Mouse (Mus musculus): ENCODE measurements around the gene Ttc1. TPM values are rescaled to one million over a fixed set of nuclear protein-coding genes. Genes with fewer than 3 reads are reported as not detected.

The Ttc1 gene
- total RNA-seq (2021): 10 to 100 TPM; 49.1 to 53.0 TPM
- long read RNA-seq, transcript Ttc1-201 (8 exons, 1,438 nt): major isoform, 63 of 64 reads
- long read RNA-seq, partial matches to known transcripts: 1 of 64 reads
- long read RNA-seq, other reads (novel, unspliced or antisense): 0 of 64 reads

DNA sequence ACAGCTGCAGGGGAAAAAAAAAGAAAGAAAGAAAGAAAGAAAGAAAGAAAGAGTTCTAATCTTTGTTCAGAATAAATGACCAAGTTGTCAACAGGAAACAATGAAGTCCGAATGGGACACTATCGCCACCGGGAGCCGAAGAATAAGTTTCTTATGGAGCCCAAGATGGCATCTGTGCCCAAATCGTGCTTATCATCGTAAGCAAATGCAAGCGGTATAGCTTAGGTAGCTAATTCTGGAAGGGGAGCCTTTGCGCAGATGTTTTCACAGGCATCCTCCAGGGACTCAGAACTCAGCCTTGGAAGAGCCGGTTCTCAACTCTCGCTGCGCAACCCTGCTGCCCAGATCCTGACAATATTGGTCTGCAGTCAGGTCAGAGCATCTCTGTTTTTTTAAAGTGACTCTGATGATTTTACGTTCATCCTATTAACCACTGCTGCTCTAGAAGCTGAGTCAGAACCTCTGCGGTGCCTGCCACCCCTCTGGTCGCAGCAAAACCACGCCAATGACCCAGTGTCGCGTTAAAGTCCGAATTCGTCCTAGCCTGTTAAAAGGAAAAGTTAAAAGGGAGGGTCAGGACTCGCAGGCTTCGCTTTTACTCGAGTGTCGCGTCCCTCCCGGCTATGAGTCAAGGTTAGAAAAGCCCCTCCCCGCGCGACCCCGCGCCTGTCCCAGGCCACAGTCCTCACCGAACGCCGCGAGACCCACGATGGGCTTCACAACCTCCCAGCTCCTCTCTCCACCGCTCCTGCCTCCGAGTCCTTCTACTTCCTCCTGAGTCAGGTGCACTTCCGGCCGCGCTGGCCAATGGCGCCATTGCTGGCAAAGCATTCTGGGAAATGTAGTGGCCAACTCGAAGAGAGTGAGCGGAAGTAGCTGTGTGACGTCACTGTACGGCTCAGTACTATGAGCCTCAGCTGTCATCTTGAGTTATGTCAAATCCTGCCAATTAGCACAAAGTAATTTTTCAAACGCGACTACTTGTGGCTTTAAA lies at the start of gene Ttc1:
Gene Ttc1 (minus strand): TSS at position 776 of the 994 bp plus-strand sequence.
- peak; percentile 97 for DNase-seq (ENCODE audit: low spot score in 2 of 2)

DNA sequence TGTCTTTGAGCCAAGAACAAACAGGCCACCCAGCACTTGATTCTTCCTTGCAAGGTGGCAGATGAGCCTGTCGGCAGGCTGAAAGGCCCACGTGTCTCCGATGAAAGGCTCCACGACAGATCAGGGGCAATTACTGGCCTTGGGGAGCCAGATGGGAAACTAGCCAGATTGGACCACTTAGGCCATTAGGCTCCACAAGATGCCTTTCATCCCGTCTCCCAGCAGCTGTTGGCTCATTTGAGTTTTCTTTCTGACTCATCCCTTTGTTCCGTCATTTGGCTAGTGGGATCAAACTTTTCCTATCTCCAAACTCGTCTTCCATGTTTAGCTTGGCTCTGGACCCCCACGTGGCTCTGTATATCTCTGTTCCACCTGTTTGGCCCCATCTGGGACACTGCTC lies 48.2 kb upstream of the Ttc1 start:
- peak in 1 of 2 experiments; percentile 16 for DNase-seq (ENCODE audit: low spot score in 2 of 2)

DNA sequence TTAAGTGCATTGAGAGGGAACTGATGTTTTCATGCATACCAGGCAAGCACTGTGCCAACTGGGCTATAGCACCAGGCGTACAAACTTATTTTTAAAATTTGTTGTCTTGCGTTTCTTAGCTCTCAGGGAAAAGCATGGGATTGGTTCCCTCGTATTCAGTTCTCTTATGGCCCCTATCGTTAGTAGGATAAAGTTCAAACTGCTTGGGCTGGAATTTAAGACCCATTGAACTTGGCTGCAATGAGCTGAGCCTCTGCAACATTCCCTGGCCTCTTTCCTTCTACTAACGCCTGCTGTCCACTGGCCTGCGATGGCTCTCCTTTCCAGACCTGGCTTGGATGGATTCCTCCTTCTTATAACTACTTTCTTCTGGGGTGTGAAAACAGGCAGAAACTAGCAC lies 42.6 kb upstream of the Ttc1 start:
- no peak for DNase-seq (ENCODE audit: low spot score in 2 of 2)

DNA sequence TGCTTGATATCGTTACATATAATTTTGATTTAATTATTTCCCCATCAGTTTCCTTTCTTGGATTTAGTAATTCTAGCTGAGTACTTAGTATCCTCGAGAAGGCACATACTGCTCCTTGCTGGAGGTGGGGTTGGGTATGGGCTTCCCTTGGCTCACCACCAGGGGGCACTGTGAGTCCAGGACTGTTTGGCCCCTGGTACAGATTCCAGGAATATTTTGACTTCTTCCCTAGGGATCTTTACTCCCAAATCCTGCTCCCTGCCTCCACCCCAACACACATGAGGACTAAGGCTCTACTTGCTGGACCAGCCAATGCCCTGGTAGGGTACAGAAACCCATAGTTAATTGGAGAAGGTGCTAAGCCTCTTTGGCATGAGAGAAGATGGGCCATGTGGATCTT lies 36.0 kb upstream of the Ttc1 start:
- DNase-seq (ENCODE audit: low spot score in 2 of 2): peak; percentile 78 to 84

GRCm38 (mm10) chr11:43783106-43783505 lies 35.3 kb upstream of the Ttc1 start:
- no peak for DNase-seq (ENCODE audit: low spot score in 2 of 2)

- no peak for DNase-seq (ENCODE audit: low spot score in 2 of 2)
Observed at GRCm38 (mm10) chr11:43779551-43779950, 31.7 kb upstream of the Ttc1 start.

GRCm38 (mm10) chr11:43776324-43776694 lies 28.5 kb upstream of the Ttc1 start:
- no peak for DNase-seq (ENCODE audit: low spot score in 2 of 2)

DNA sequence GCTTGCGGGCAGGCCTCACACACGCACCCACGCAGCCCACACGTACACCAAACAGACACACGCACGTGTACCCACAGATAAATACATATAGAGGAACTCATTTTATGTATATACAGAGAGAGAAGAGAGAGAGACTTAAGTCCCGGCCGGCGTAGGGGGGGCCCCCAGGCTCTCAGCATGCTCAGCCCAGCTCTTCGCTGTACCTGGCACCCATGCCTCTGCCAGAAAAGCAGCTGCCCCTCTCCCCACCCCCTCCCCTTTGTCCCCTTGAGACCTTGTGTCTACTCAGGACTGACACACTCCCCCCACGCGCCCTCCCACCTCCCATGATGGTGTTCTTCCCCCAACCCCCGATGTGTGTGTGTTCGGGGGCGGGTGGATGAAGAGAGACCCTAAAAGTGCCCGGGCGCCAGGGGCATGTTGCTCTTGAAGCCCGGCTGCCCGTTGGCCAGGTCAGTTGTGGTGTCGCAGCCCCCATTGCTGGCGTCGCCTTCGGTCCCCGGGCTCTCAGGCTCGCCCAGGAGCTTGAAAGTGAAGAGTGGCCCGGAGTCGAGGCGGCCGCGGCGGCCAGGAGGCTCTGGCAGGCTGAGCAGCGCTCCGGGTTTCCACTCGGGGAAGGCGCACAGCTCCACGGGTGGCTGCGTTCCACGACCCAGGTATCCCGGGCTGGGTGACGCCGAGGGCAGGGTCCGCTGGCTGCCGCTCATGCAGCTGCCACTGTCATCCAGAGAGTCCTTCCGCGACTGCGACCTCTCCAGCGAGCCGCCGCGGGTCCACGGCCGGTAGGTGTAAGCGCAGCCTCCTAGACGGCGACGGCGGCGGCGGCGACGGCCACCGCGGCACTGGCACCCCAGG lies 27.9 kb upstream of the Ttc1 start:
- DNase-seq (ENCODE audit: low spot score in 2 of 2): no peak

- no peak for DNase-seq (ENCODE audit: low spot score in 2 of 2)
Observed at GRCm38 (mm10) chr11:43773725-43774124, 25.9 kb upstream of the Ttc1 start.

- no peak for DNase-seq (ENCODE audit: low spot score in 2 of 2)
Observed at GRCm38 (mm10) chr11:43770110-43770509, 22.3 kb upstream of the Ttc1 start.

DNA sequence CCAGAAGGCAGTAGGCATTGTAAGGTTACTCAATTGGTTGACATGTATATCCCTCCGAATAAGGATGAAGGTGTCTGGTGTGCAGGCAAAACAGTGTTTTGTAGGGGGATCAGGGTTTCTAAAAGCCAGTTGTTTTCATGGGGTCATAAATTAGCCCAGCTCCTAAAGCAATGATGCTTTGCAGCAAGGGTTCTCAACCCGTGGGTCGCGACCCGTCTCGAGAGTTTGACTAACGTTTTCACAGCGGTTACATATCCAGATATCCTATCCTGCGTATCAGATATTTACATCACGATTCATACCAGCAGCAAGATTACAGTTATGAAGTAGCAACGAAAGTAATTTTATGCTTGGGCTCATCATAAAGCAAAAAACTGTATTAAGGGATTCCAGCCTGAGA lies 19.9 kb upstream of the Ttc1 start:
- no peak for DNase-seq (ENCODE audit: low spot score in 2 of 2)

GRCm38 (mm10) chr11:43766922-43767648 lies 19.3 kb upstream of the Ttc1 start:
- DNase-seq (ENCODE audit: low spot score in 2 of 2): peak; percentile 68 to 80

- DNase-seq (ENCODE audit: low spot score in 2 of 2): no peak
Observed at GRCm38 (mm10) chr11:43758436-43758835, 10.6 kb upstream of the Ttc1 start.

- no peak for DNase-seq (ENCODE audit: low spot score in 2 of 2)
Observed at GRCm38 (mm10) chr11:43755411-43755810, 7.6 kb upstream of the Ttc1 start.

GRCm38 (mm10) chr11:43754568-43754967 lies 6.8 kb upstream of the Ttc1 start:
- DNase-seq (ENCODE audit: low spot score in 2 of 2): no peak

DNA sequence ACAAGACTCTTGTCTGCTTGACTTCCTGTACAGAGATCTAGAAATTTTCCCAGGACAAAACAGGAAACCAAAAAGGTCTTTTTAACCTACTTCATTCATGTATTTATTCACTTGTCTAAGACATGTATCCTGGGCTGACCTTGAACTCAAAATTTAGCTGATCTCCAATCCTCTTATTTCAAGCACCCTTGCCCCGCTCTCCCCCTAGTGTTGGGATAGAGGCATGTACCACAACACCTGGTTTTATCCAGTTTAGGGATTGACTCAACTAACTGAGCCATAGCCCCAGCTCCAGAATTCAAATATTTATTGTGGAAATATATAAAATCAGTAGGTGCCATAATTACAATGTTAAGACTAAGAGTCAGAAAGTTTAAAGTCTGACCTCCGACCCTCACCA lies 3.7 kb upstream of the Ttc1 start:
- no peak for DNase-seq (ENCODE audit: low spot score in 2 of 2)

DNA sequence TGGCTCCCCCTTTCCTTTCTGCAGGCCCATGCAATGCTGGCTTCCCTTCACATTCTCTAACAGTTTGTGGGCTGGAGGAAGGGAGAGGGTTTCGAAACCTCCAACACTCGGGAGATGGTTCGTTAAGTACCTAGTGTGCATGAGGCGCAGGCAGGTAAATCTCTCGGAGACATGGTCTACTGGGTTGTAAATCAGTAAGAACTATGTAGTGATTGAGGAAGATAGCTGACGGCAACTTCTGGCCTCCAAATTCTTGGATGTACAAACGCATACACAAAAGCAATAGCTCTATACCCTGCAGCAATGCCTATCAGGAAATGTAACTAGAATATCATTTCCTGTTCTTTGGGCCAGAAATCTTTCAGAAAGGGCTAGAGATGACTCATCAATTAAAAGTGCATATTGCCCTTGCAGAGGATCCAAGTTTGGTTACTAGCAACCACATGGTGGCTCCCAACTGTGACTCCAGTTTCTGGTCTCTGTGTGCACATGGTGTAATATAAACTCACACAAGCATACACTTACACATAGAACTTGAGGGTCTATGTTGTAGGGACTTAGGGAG lies 19.0 kb downstream of the Ttc1 start:
- no peak for DNase-seq (ENCODE audit: low spot score in 2 of 2)

DNA sequence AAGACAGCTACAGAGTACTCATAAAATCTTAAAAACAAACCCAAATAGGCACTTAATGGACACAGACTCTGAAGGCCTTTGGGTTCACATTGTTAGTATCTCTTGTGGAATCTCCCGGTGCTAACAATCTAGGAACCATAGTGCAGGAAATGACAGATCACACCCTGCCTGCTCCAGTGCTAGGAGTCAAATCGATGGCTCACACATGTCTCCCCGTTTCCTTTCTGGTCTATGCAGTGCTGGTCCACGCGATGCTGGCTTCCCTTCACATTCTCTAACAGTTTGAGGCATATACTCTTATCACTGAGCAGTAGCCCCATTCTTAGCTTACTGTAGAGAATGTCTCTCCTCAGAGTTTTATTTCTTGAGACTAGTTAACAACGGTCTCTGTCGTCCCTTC lies 20.0 kb downstream of the Ttc1 start:
- no peak for DNase-seq (ENCODE audit: low spot score in 2 of 2)

DNA sequence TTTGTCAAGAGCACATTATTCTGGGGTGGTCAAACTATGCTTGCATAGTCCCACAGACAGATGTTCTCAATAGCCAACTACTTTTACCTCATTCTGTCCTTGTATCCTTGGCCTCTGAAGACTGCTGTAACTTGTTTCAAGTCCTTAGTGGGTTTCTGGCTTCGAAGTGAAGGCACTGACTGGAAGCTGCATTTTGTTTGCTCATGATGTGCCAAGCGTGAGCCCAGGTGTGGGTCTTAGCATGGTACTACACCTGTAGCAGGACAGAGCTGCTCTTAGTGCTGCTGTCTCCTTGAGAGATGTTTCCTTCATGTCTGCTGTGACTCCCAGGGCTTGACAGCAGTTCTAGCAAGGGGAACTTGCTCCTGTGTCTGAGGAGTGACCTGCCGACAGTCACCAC lies 24.4 kb downstream of the Ttc1 start:
- DNase-seq (ENCODE audit: low spot score in 2 of 2): no peak

GRCm38 (mm10) chr11:43712178-43712577 lies 35.6 kb downstream of the Ttc1 start:
- DNase-seq (ENCODE audit: low spot score in 2 of 2): no peak

- no peak for DNase-seq (ENCODE audit: low spot score in 2 of 2)
Observed at GRCm38 (mm10) chr11:43708409-43708808, 39.4 kb downstream of the Ttc1 start.

Measured in layer of hippocampus, postnatal 10 days (tissue).